Mouse (Mus musculus) heart, adult 2 months (tissue): ENCODE measurements at regions not wholly inside any gene's neighbourhood (a gene's known extent, or its start where the extent isn't known, plus 50 kb on each side); places are given as distances from the start of the nearest gene placed in this dataset.

Experiments used
- CTCF ChIP-seq: fragments of 200-600 bp; IDR thresholded peaks from 2 replicates; pipeline ENCODE4 v1.8.1; 2022; ENCODE audit warnings: antibody characterized with exemption, mild to moderate bottlenecking, moderate library complexity
- EP300 ChIP-seq: fragments of 200-500 bp; IDR thresholded peaks from 2 replicates; pipeline ENCODE4 v1.6.1; 2011; ENCODE audit warnings: low read depth, low read length, control low read depth; ENCODE audit not compliant: insufficient read depth
- POLR2A ChIP-seq: fragments of 200-500 bp; IDR thresholded peaks from 2 replicates; pipeline ENCODE4 v1.6.1; 2011; ENCODE audit warnings: mild to moderate bottlenecking, low read depth, low read length, control low read depth; ENCODE audit not compliant: insufficient read depth

GRCm38 (mm10) chrX:57711914-57712313 lies 208.4 kb upstream of the Gpr101 start:
- TF ChIP-seq CTCF: no peak
- TF ChIP-seq POLR2A: no peak
- TF ChIP-seq EP300: no peak
